Mouse (Mus musculus) lung, embryonic 16.5 days (tissue): ENCODE data around the gene Tmem117. TPM values are rescaled to one million over a fixed set of nuclear protein-coding genes. Genes with fewer than 3 reads are reported as not detected.

Experiments used
- ATAC-seq: fragments of 200-750 bp; cut with Nextera tagmentation; 2 replicates; pipeline ENCODE4 v1.8.0; 2017; ENCODE audit warnings: low read depth, mild to moderate bottlenecking, moderate library complexity
- H3K27ac ChIP-seq: fragments of 300-500 bp; sonication (generic); 2 replicates; pipeline ENCODE4 v1.5.1; 2014; ENCODE audit warnings: mild to moderate bottlenecking, control low read depth, low read length
- H3K27me3 ChIP-seq: fragments of 300-500 bp; sonication (generic); 2 replicates; pipeline ENCODE4 v1.6.1; 2014; ENCODE audit warnings: low read depth, low read length, mixed read lengths; ENCODE audit not compliant: control insufficient read depth, insufficient read depth
- H3K36me3 ChIP-seq: fragments of 300-500 bp; sonication (generic); 2 replicates; pipeline ENCODE4 v1.6.1; 2014; ENCODE audit warnings: low read length; ENCODE audit not compliant: control insufficient read depth, insufficient read depth
- H3K4me1 ChIP-seq: fragments of 300-500 bp; sonication (generic); replicated peaks from 2 replicates; pipeline ENCODE4 v1.6.1; 2014; ENCODE audit warnings: low read length, mixed read lengths; ENCODE audit not compliant: control insufficient read depth, insufficient read depth
- H3K4me2 ChIP-seq: fragments of 300-500 bp; sonication (generic); 2 replicates; pipeline ENCODE4 v1.6.1; 2014; ENCODE audit warnings: low read depth, low read length, control low read depth
- H3K4me3 ChIP-seq: fragments of 300-500 bp; sonication (generic); 2 replicates; pipeline ENCODE4 v1.5.1; 2014; ENCODE audit warnings: mild to moderate bottlenecking, low read length, control low read depth
- H3K9ac ChIP-seq: fragments of 300-500 bp; sonication (generic); 2 replicates; pipeline ENCODE4 v1.6.1; 2014; ENCODE audit warnings: low read length, control low read depth
- H3K9me3 ChIP-seq: fragments of 300-500 bp; sonication (generic); 2 replicates; pipeline ENCODE4 v1.6.1; 2016; ENCODE audit warnings: low read length; ENCODE audit not compliant: control insufficient read depth
- WGBS: fragments of 180-500 bp; shearing (Covaris S2); extraction: QIAGEN DNeasy Blood & Tissue Kit; methylation state at CpG from one replicate; pipeline ENCODE4 v1.1.7; 2014; 5-methylcytosine and 5-hydroxymethylcytosine counted together
- polyA plus RNA-seq: library from polyadenylated mRNA; unstranded; fragments of >200 nt; fragmentation: Nextera tagmentation; extraction: Ambion mirVana; gene quantifications from 2 replicates; pipeline ENCODE4 v1.2.1, GENCODE M21; 2015

Tmem117 gene
- polyA plus RNA-seq, 1 experiment from 2014 or later = 2.7 TPM

GRCm38 (mm10) chr15:94593586-94593985 lies 35.4 kb upstream of the Tmem117 start:
- Histone ChIP-seq H3K9me3 (no peaks in the 10 kb centered on the region), H3K36me3 (no peaks in the 10 kb centered on the region), H3K4me1 (no peaks in the 10 kb centered on the region; the same call in 1 of the 2 replicates), H3K4me2 (no peak overlapping the region), H3K4me3 (no peak overlapping the region), H3K27ac (no peak overlapping the region), H3K27me3 (no peaks in the 10 kb centered on the region), H3K9ac (no peak overlapping the region)
- WGBS = 76% methylated on average over 1 of the region's 1 CpGs
- ATAC-seq = no peak

DNA sequence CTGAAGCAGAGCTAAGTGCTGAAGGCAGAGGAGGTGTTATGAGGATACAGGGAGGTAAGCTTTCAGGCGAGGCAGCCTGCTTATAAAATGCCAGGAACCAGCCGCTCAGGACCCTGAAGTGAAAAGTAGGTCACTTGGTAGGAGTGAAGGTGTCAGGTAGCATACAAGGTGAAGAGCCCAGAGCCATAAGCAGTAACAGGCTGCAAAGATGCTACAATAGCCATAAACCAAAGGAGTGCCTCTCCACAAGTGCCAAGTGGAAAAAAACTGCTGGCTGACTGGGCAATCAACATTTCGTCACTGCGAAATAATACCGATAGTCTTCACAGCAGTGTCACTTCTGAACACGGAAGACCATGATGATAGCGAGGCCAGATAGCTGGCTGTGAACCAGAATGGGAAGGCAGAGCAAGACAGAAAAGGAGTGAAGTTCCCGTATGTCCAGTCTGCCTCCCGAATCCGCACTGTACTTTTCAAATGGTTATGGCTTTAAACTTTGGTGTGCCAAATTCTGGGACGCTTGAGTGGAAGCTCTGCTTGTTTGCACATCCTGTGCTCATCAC lies 28.8 kb upstream of the Tmem117 start:
- Histone ChIP-seq H3K9me3 (no peaks in the 10 kb centered on the region), H3K9ac (no peak overlapping the region), H3K36me3 (no peaks in the 10 kb centered on the region), H3K27me3 (no peaks in the 10 kb centered on the region), H3K4me2 (no peak overlapping the region), H3K4me1 (peaks cover 2% of the 10 kb centered on the region; the same call in 1 of the 2 replicates), H3K27ac (no peak overlapping the region), H3K4me3 (no peak overlapping the region)
- no peak for ATAC-seq
- whole genome bisulfite sequencing = 63% methylated on average over 11 of the region's 11 CpGs

GRCm38 (mm10) chr15:94601339-94601738 lies 27.7 kb upstream of the Tmem117 start:
- H3K27ac ChIP-seq = no peak overlapping the region
- peaks cover 2% of the 10 kb centered on the region; the same call in 1 of the 2 replicates for H3K27me3 ChIP-seq
- H3K9me3 ChIP-seq = no peaks in the 10 kb centered on the region
- H3K4me3 ChIP-seq = no peak overlapping the region
- H3K36me3 ChIP-seq = no peaks in the 10 kb centered on the region
- no peak overlapping the region for H3K4me2 ChIP-seq
- no peak overlapping the region for H3K9ac ChIP-seq
- 21% methylated on average over 3 of the region's 3 CpGs for WGBS
- peaks cover 2% of the 10 kb centered on the region; the same call in 1 of the 2 replicates for H3K4me1 ChIP-seq
- no peak for ATAC-seq

- no peak for ATAC-seq
- no peaks in the 10 kb centered on the region for H3K9me3 ChIP-seq
- H3K4me1 ChIP-seq = peaks cover 2% of the 10 kb centered on the region; the same call in 1 of the 2 replicates
- no peak overlapping the region for H3K9ac ChIP-seq
- 56% methylated on average over 3 of the region's 3 CpGs for WGBS
- no peak overlapping the region for H3K27ac ChIP-seq
- peaks cover 3% of the 10 kb centered on the region; the same call in 1 of the 2 replicates for H3K27me3 ChIP-seq
- H3K36me3 ChIP-seq = no peaks in the 10 kb centered on the region
- H3K4me3 ChIP-seq = no peak overlapping the region
- no peak overlapping the region for H3K4me2 ChIP-seq
These were observed 26.6 kb upstream of the Tmem117 start for GRCm38 (mm10) chr15:94602441-94602840.

DNA sequence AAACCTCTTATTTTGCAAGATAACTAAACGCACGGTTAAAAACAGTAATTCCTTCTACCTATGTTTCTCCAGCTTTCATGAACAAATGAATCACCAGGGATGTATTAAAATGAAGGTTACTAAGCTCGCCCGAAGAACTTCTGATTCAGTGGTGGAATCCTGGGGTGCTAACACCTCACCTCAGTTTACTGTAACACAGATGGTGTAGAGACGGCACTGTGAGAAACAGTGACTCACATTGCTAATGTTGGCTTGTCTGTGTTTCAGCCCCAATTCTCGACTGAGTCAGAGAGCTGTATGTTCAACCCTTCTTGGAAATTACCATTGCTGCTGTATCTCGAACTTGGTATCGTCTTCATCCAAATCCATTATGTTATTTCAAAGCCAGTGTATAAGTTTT lies 21.3 kb upstream of the Tmem117 start:
- Histone ChIP-seq H3K9me3 (no peaks in the 10 kb centered on the region), H3K27me3 (peaks cover 3% of the 10 kb centered on the region; the same call in 1 of the 2 replicates), H3K36me3 (no peaks in the 10 kb centered on the region), H3K4me3 (no peak overlapping the region), H3K27ac (no peak overlapping the region), H3K4me2 (no peak overlapping the region), H3K9ac (no peak overlapping the region), H3K4me1 (no peaks in the 10 kb centered on the region)
- WGBS = 89% methylated on average over 8 of the region's 8 CpGs
- ATAC-seq = no peak

- 80% methylated on average over 11 of the region's 11 CpGs for WGBS
- ATAC-seq = no peak
These were observed 13.0 kb upstream of the Tmem117 start for GRCm38 (mm10) chr15:94616036-94616435.

DNA sequence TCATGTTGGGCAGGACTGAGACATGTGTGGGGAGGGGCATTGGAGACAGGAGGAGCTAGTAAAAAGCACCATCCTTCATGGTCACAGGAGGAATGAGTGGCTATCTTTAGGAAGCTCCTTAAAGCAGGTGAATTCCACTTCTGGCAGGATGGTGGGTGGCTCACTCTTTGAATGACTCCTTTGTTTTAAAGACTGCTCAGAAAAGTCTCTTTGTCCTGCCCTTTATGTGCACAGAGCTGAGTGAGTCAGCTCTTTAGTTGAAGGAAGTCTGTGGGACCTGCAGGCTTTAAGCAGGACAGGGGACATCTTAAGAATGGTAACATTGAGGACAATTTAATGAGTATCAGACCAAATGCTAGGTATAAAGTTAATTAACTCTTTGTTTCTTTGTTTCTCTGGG lies 8.1 kb upstream of the Tmem117 start:
- H3K4me1 ChIP-seq = no peaks in the 10 kb centered on the region; the same call in 1 of the 2 replicates
- no peak overlapping the region for H3K9ac ChIP-seq
- H3K4me2 ChIP-seq = no peak overlapping the region
- H3K36me3 ChIP-seq = no peaks in the 10 kb centered on the region
- no peaks in the 10 kb centered on the region for H3K9me3 ChIP-seq
- H3K4me3 ChIP-seq = no peak overlapping the region
- no peaks in the 10 kb centered on the region for H3K27me3 ChIP-seq
- ATAC-seq = no peak
- H3K27ac ChIP-seq = no peak overlapping the region

More at GRCm38 (mm10) chr15:94616036-94616435, 13.0 kb upstream of the Tmem117 start:
- no peak overlapping the region for H3K27ac ChIP-seq
- no peaks in the 10 kb centered on the region for H3K36me3 ChIP-seq
- no peaks in the 10 kb centered on the region for H3K4me1 ChIP-seq
- no peak overlapping the region for H3K4me3 ChIP-seq
- H3K27me3 ChIP-seq = no peaks in the 10 kb centered on the region
- H3K9me3 ChIP-seq = no peaks in the 10 kb centered on the region
- no peak overlapping the region for H3K9ac ChIP-seq
- no peak overlapping the region for H3K4me2 ChIP-seq

- peak overlapping the region; percentile 98 for H3K4me2 ChIP-seq
- H3K4me1 ChIP-seq = 0 out of 2 replicates have a peak, but pooled peaks cover 3% of the 10 kb centered on the region
- no peaks in the 10 kb centered on the region for H3K36me3 ChIP-seq
- peak overlapping the region; percentile 60 for H3K4me3 ChIP-seq
- 41% methylated on average over 2 of the region's 2 CpGs for WGBS
- no peak for ATAC-seq
- peaks cover 18% of the 10 kb centered on the region for H3K27me3 ChIP-seq
- no peak overlapping the region; the same call in 1 of the 2 replicates for H3K9ac ChIP-seq
- no peak overlapping the region for H3K27ac ChIP-seq
- H3K9me3 ChIP-seq = no peaks in the 10 kb centered on the region
These were observed 586 bp upstream of the Tmem117 start for GRCm38 (mm10) chr15:94628463-94628829.

- H3K36me3 ChIP-seq = no peaks in the 10 kb centered on the region
- no peak overlapping the region for H3K4me2 ChIP-seq
- 0 out of 2 replicates have a peak, but pooled peaks cover 3% of the 10 kb centered on the region for H3K4me1 ChIP-seq
- 60% methylated on average over 4 of the region's 4 CpGs for WGBS
- ATAC-seq = no peak
- H3K9me3 ChIP-seq = no peaks in the 10 kb centered on the region
- no peak overlapping the region for H3K4me3 ChIP-seq
- no peak overlapping the region for H3K9ac ChIP-seq
- H3K27me3 ChIP-seq = peaks cover 18% of the 10 kb centered on the region
- no peak overlapping the region for H3K27ac ChIP-seq
These were observed 1.5 kb downstream of the Tmem117 start for GRCm38 (mm10) chr15:94630553-94630952.
